Mouse (Mus musculus) E14TG2a.4 (cell line): ENCODE measurements around the gene Cobll1.

ENCODE experiments used
- H3K27me3 ChIP-seq: 2 replicates; pipeline ENCODE4 v1.6.1; 2014; ENCODE audit warnings: low read length, control low read depth; ENCODE audit not compliant: insufficient read depth
- H3K36me3 ChIP-seq: 2 replicates; pipeline ENCODE4 v1.6.1; 2014; ENCODE audit warnings: low read length, control low read depth; ENCODE audit not compliant: insufficient read depth
- H3K4me1 ChIP-seq: replicated peaks from 2 replicates; pipeline ENCODE4 v1.6.1; 2014; ENCODE audit warnings: low read depth, low read length, control low read depth
- H3K4me3 ChIP-seq: replicated peaks from 2 replicates; pipeline ENCODE4 v1.5.1; 2014; ENCODE audit warnings: mild to moderate bottlenecking, low read length
- H3K9me3 ChIP-seq: 2 replicates; pipeline ENCODE4 v1.6.1; 2014; ENCODE audit warnings: low read length, control low read depth
- CTCF ChIP-seq: conservative IDR thresholded peaks from 2 replicates; pipeline ENCODE4 v1.5.1; 2014; ENCODE audit warnings: low read length
- NANOG ChIP-seq: IDR thresholded peaks from 2 replicates; pipeline ENCODE4 v1.6.1; 2014; ENCODE audit warnings: borderline replicate concordance, low read length, mixed read lengths
- POU5F1 ChIP-seq: IDR thresholded peaks from 2 replicates; pipeline ENCODE4 v1.6.1; 2014; ENCODE audit warnings: low read length, borderline replicate concordance

Cobll1 gene

DNA sequence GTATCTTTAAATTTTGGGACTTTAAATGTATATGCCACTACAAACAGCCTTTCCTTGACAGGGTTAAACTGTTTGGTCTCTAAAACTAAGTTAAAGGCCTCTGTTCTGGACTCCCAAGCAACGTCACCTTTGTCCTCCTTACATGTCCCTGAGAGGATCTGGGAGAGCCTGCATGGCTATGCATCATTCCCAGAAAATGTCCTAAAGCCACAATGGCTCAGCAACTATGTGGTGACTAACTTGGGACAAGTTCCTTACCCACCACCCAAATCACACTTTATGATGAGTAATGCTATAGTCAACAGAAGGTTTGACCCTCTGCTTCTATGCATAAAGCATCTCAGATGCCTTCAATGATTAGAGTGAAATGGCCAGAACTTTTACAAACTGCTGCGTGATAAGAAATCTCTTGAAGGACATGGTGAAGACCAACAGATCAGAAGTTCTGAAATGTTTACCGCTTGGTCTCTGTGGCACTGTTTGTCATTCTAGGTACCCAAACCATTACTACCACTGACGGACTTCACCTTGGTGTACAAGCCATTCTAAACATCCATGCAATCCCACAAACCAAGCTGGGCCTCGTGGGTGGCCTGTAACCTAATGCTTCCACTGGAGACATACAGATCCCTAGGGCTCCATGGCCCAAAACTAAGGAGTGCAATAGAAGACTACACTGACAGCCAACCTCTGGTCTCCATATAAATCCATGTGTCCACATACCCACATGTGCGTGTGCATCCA, 11.9 kb downstream of the Cobll1 start:
- no peaks in the 10 kb centered on the region for H3K36me3 ChIP-seq
- no peak for TF ChIP-seq NANOG
- TF ChIP-seq CTCF = no peak
- no peak for TF ChIP-seq POU5F1
- peaks cover 3% of the 10 kb centered on the region; the same call in 1 of the 2 replicates for H3K4me1 ChIP-seq
- no peaks in the 10 kb centered on the region; the same call in 1 of the 2 replicates for H3K27me3 ChIP-seq
- H3K9me3 ChIP-seq = no peaks in the 10 kb centered on the region
- no peak overlapping the region for H3K4me3 ChIP-seq

DNA sequence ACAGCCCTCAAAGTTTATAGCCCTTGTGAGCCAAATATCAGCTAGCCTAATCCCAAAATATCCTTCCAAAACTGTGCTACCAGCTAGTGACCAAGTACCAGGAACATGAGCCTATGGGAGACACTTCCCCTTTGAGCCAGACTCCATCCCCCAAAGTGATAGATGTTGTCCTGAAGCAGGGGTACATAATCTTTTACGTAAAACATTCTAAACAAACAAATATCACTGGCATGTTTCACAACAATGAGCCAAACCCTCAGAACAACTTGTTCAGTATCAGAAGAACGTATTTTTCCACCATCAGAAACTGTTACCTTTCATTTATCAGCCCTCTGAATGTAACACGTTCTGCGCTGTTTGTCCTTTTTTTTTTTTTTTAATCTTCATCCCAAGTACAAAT, 12.7 kb downstream of the Cobll1 start:
- no peaks in the 10 kb centered on the region for H3K9me3 ChIP-seq
- no peaks in the 10 kb centered on the region for H3K36me3 ChIP-seq
- TF ChIP-seq NANOG (no peak), CTCF (no peak), POU5F1 (no peak)

DNA sequence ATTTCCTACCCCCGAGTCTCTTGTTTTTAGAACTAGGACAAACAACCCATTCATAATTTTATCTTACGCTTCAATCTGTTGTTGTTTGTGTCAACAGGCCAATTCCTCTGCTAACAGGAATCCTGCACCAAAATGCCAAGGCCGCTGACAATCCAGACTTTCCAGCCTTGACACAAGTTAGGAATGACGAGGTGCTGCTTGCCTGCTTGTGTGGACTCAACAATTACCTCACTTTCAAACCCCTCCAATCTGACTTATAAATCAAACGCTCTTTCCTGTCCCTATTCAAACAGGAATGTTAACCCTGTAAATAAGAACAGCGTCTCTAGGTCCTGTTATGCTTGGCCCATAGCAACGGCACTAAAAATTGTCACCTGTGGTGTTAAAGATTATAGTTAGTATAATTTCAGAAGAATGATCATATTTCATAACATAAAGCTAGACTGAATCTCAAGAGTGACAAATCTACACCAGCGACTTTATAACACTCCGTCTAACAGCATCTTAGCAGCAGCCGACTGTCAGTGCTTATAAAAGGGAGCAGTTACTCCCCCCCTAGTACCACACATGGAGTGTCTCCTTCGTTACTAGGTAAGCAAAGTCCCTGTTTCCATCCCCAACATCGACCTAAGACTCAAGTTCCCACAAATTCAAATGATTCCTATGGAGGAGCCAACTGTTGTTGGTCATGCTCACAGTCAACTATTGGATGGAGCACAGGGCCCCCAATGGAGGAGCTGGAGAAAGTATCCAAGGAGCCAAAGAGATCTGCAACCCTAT, 15.1 kb downstream of the Cobll1 start:
- Histone ChIP-seq H3K36me3 (no peaks in the 10 kb centered on the region), H3K4me3 (no peak overlapping the region), H3K9me3 (no peaks in the 10 kb centered on the region), H3K4me1 (peaks cover 9% of the 10 kb centered on the region), H3K27me3 (no peaks in the 10 kb centered on the region; the same call in 1 of the 2 replicates)
- no peak for TF ChIP-seq NANOG
- TF ChIP-seq CTCF = no peak
- TF ChIP-seq POU5F1 = no peak

More for the DNA sequence above, 12.7 kb downstream of the Cobll1 start:
- Histone ChIP-seq H3K4me1 (peaks cover 9% of the 10 kb centered on the region), H3K27me3 (no peaks in the 10 kb centered on the region; the same call in 1 of the 2 replicates), H3K4me3 (no peak overlapping the region)

DNA sequence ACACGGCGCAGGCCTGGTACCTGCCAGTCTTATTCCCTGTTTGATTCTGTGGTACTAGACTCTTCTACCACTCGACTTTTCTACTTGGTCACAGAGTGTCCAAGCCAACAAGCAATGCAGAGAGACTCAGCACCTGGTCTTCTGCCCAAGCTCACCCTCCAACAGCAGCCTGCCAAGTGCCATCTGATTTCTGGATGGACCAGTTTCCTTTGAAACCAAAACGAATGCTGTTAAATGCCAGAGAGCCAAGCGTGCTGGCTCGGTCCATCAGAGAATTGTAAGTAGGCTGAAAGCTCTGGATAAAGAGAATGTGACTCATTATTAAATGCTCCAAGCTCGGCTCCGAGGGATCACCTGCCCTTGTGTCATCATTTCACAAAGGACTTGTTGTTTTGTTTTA, 16.2 kb downstream of the Cobll1 start:
- H3K4me1 ChIP-seq = peaks cover 9% of the 10 kb centered on the region
- no peaks in the 10 kb centered on the region for H3K9me3 ChIP-seq
- TF ChIP-seq POU5F1 = no peak
- no peak for TF ChIP-seq NANOG
- TF ChIP-seq CTCF = no peak
- H3K36me3 ChIP-seq = no peaks in the 10 kb centered on the region
- H3K27me3 ChIP-seq = no peaks in the 10 kb centered on the region; the same call in 1 of the 2 replicates
- no peak overlapping the region for H3K4me3 ChIP-seq

DNA sequence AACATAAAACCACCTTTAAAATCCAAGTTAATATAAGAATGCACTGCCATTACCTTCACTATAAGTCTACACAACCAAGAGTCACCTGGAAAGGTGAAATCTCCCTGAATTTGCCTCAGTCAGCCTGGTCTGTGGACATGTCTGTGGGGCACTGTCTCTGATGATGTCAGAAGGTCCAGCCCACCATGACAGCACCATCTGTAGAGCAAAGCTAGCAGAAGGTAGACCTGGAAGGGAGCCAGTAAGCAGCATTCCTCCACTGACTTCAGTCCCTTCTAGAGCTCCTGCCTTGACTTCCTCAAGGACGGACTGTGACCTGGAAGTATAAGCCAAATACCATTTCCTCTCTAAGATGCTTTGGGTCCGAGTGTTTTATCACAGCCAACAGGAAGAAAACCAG, 17.6 kb downstream of the Cobll1 start:
- no peaks in the 10 kb centered on the region; the same call in 1 of the 2 replicates for H3K27me3 ChIP-seq
- TF ChIP-seq NANOG (no peak), POU5F1 (no peak), CTCF (no peak)
- H3K4me1 ChIP-seq = peaks cover 9% of the 10 kb centered on the region
- H3K9me3 ChIP-seq = no peaks in the 10 kb centered on the region
- no peaks in the 10 kb centered on the region for H3K36me3 ChIP-seq
- H3K4me3 ChIP-seq = no peak overlapping the region

DNA sequence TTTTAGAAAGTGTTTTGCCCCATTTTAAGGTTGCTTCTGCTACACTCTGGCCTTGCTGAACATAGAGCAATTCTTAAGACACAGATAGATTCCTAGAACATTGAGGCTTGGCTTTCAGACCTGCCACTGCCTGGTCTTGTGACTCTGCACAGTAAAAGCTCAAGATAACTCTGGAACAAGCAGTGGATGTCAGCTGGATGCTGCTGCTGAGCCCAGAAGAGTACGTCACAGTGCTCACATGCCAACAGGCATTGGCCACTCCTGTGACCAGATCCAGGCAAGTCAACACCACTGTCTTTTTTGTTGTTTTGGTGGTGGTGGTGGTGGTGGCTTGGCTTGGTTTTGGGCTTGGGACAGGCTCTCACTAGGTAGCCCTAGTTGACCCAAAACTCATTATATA, 18.6 kb downstream of the Cobll1 start:
- H3K27me3 ChIP-seq = no peaks in the 10 kb centered on the region; the same call in 1 of the 2 replicates
- no peaks in the 10 kb centered on the region for H3K9me3 ChIP-seq
- H3K36me3 ChIP-seq = no peaks in the 10 kb centered on the region
- TF ChIP-seq CTCF = no peak
- no peak for TF ChIP-seq POU5F1
- TF ChIP-seq NANOG = no peak
- H3K4me3 ChIP-seq = no peak overlapping the region
- peaks cover 9% of the 10 kb centered on the region for H3K4me1 ChIP-seq

DNA sequence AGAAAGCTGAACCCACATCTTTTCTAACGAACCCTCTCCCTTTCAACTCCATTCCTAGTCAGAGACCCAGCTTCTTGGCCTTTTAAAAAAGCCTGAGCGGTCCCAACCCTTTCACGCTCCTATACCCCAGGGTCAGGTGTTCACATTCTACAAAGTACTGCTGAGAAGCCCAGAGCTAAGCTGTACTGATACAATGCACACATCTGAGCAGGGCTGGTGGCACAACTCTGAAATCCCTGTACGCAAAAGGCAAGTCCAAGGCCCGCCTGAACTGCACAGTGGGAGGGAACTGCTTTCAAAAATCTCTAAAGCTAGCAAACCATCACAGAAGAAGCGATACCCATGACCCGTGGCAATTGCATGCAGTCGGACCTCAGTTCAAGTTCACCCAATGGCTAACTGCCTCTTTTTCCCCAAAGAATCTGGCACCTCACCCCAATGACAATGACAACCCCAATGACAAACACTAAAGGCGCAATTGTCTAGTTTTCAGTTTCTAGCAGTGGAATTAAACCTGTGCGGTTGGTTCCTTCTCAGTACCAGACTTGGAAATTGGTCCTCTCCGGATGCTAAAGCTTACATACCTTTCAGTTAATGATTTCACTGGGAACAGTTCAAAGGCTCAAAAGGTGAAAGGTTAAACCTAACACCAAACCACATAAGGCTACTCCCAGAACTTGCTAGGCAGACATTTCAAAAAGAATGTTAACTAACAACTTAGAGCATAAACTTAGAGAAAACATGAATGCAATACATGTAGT, 19.6 kb downstream of the Cobll1 start:
- no peaks in the 10 kb centered on the region for H3K9me3 ChIP-seq
- H3K27me3 ChIP-seq = no peaks in the 10 kb centered on the region; the same call in 1 of the 2 replicates
- peaks cover 9% of the 10 kb centered on the region for H3K4me1 ChIP-seq
- no peak for TF ChIP-seq POU5F1
- no peak for TF ChIP-seq NANOG
- TF ChIP-seq CTCF = no peak
- no peaks in the 10 kb centered on the region for H3K36me3 ChIP-seq
- no peak overlapping the region for H3K4me3 ChIP-seq

DNA sequence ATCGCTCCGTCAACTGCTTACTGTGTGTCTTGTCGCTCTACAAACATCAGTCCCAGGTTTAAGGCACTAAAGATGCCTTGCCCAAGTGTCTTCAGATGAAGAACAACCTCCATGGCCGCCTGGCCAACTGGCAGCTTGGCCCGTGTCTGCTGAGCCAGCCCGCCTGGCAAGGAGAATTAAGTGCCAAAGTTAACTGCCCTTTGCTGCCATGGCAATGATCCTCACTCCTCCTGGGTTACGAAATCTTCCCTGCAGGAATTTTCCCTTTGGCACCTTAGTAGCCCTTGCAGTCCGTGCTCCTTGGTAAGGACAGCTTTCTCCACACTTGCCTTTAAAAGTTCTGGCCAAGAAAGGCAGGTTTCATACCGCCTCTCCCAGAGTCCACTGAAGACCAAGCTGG, 20.9 kb downstream of the Cobll1 start:
- no peaks in the 10 kb centered on the region; the same call in 1 of the 2 replicates for H3K27me3 ChIP-seq
- no peaks in the 10 kb centered on the region for H3K9me3 ChIP-seq
- no peak overlapping the region for H3K4me3 ChIP-seq
- TF ChIP-seq NANOG = no peak
- no peak for TF ChIP-seq POU5F1
- TF ChIP-seq CTCF = no peak
- peaks cover 9% of the 10 kb centered on the region for H3K4me1 ChIP-seq
- no peaks in the 10 kb centered on the region for H3K36me3 ChIP-seq
